Mouse (Mus musculus) urinary bladder, postnatal 25 days (tissue): Measurements from ENCODE around the gene Galt.
"Not testable (repeated sequence)": the region's sequence is repeated elsewhere in the genome, so short reads cannot be mapped to it uniquely, and the experiment has no call there.

Experiments
- DNase-seq: peaks from one replicate; pipeline ENCODE4 v3.0.0; 2022; ENCODE audit warnings: low spot score

The Galt gene

GRCm38 (mm10) chr4:41775840-41776239 lies 20.8 kb downstream of the Galt start:
- not testable (repeated sequence) for DNase-seq

- DNase-seq = not testable (repeated sequence)
Measured at GRCm38 (mm10) chr4:41781271-41781670, 26.2 kb downstream of the Galt start.

- not testable (repeated sequence) for DNase-seq
Measured at GRCm38 (mm10) chr4:41781748-41782485, 26.9 kb downstream of the Galt start.

GRCm38 (mm10) chr4:41782711-41783110 lies 27.7 kb downstream of the Galt start:
- not testable (repeated sequence) for DNase-seq

GRCm38 (mm10) chr4:41783197-41783596 lies 28.2 kb downstream of the Galt start:
- DNase-seq = not testable (repeated sequence)
